Mouse (Mus musculus) liver, adult 2 months (tissue): Measurements from ENCODE around the gene 2610528J11Rik. TPM values are rescaled to one million over a fixed set of nuclear protein-coding genes. Genes with fewer than 3 reads are reported as not detected.

Experiments used
- DNase-seq: peaks from one replicate; pipeline ENCODE4 v3.0.0-alpha.2; 2011; ENCODE audit warnings: low read depth, low spot score; ENCODE audit errors: extremely low read depth
- H3K27ac ChIP-seq: fragments of 200-500 bp; replicated peaks from 2 replicates; pipeline ENCODE4 v1.5.1; 2012; ENCODE audit warnings: low read depth, mild to moderate bottlenecking, control low read depth, inconsistent platforms, low read length; ENCODE audit not compliant: insufficient read depth
- H3K27me3 ChIP-seq: fragments of 200-500 bp; 2 replicates; pipeline ENCODE4 v1.6.1; 2012; ENCODE audit warnings: mild to moderate bottlenecking, moderate library complexity, low read length, inconsistent platforms; ENCODE audit not compliant: control insufficient read depth, insufficient read depth
- H3K36me3 ChIP-seq: fragments of 200-500 bp; 2 replicates; pipeline ENCODE4 v1.6.1; 2012; ENCODE audit warnings: low read length, inconsistent platforms; ENCODE audit not compliant: control insufficient read depth, insufficient read depth
- H3K4me1 ChIP-seq: fragments of 200-500 bp; 2 replicates; pipeline ENCODE4 v1.6.1; 2011; ENCODE audit warnings: low read length; ENCODE audit not compliant: control insufficient read depth, insufficient read depth
- H3K4me3 ChIP-seq: fragments of 200-500 bp; 2 replicates; pipeline ENCODE4 v1.5.1; 2011; ENCODE audit warnings: low read depth, mild to moderate bottlenecking, control low read depth, low read length, moderate library complexity; ENCODE audit not compliant: insufficient read depth
- H3K79me2 ChIP-seq: fragments of 200-500 bp; 2 replicates; pipeline ENCODE4 v1.6.1; 2012; ENCODE audit warnings: inconsistent platforms, mild to moderate bottlenecking, low read length, moderate library complexity; ENCODE audit not compliant: control insufficient read depth, insufficient read depth
- H3K9ac ChIP-seq: fragments of 200-500 bp; 2 replicates; pipeline ENCODE4 v1.6.1; 2012; ENCODE audit warnings: low read depth, mild to moderate bottlenecking, control low read depth, inconsistent platforms, low read length
- CTCF ChIP-seq: fragments of 200-500 bp; IDR thresholded peaks from 2 replicates; pipeline ENCODE4 v1.5.1; 2011; ENCODE audit warnings: low read depth, low read length, control low read depth
- POLR2A ChIP-seq: fragments of 200-500 bp; IDR thresholded peaks from 2 replicates; pipeline ENCODE4 v1.6.1; 2011; ENCODE audit warnings: low read length, control low read depth; ENCODE audit not compliant: insufficient read depth; ENCODE audit errors: extremely low read depth
- WGBS: fragments of 180-500 bp; shearing (Covaris S2); methylation state at CpG from one replicate; pipeline ENCODE4 v1.1.7; 2018; 5-methylcytosine and 5-hydroxymethylcytosine counted together
- polyA plus RNA-seq: library from polyadenylated mRNA; depleted of rRNA; stranded (reverse); fragments of >200 nt; gene quantifications from 2 replicates; pipeline ENCODE4 v1.2.3, GENCODE M21; 2012
- total RNA-seq: library from RNA; depleted of rRNA; stranded (reverse); fragments of >200 nt; gene quantifications from 2 replicates; pipeline ENCODE4 v1.2.3, GENCODE M21; 2014

Gene 2610528J11Rik
- total and polyA plus RNA-seq, 2 experiments, result 19.8 to 52.6 TPM

DNA sequence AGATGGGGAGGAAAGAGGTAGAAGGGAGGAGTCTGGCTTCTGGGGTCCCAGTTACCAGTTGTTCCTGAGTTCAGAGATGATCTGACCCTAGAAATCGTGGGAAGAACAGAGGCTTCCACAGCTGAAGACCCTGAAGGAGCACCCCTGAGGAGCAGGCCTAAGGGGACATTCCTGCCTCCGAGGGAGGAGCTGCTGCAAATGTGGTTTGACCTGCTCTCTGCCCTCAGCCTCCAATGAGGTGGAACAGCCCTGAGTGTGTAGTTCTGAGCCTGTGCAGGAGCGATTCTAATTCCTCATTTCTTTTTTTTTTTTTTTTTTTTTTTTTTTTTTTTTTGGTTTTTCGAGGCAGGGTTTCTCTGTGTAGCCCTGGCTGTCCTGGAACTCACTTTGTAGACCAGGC is 6.4 kb downstream of the 2610528J11Rik start:
- Histone ChIP-seq H3K27ac (no peak overlapping the region), H3K79me2 (no peaks in the 10 kb centered on the region), H3K4me3 (no peak overlapping the region), H3K36me3 (no peaks in the 10 kb centered on the region), H3K27me3 (no peaks in the 10 kb centered on the region), H3K9ac (no peak overlapping the region), H3K4me1 (no peaks in the 10 kb centered on the region)
- DNase-seq, result no peak
- WGBS, result 93% methylated on average over 3 of the region's 4 CpGs
- TF ChIP-seq POLR2A (no peak), CTCF (no peak)

DNA sequence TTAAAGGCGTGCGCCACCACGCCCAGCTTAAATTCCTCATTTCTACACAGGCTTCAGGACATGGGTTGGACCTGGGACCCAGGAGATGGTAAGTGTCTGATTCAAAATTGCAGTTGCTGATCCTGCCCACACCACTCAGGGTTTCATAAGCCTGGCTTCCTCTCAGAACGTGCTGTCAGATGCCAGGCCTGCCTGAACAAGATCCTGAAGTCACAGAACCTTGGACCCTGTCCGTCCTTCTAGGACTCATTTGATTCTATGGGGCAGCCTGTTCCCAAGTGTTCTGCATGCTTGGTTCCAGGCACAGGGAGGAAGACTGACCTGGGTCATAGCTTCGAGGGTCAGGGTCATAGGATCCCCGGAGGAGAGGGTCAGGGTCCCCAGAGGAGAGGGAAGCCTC is 6.8 kb downstream of the 2610528J11Rik start:
- no peak overlapping the region for H3K4me3 ChIP-seq
- no peaks in the 10 kb centered on the region for H3K36me3 ChIP-seq
- no peak overlapping the region for H3K27ac ChIP-seq
- no peaks in the 10 kb centered on the region for H3K27me3 ChIP-seq
- H3K79me2 ChIP-seq, result no peaks in the 10 kb centered on the region
- H3K4me1 ChIP-seq, result no peaks in the 10 kb centered on the region
- DNase-seq, result no peak
- WGBS, result 82% methylated on average over 7 of the region's 7 CpGs
- no peak overlapping the region for H3K9ac ChIP-seq
- TF ChIP-seq CTCF (no peak), POLR2A (no peak)

DNA sequence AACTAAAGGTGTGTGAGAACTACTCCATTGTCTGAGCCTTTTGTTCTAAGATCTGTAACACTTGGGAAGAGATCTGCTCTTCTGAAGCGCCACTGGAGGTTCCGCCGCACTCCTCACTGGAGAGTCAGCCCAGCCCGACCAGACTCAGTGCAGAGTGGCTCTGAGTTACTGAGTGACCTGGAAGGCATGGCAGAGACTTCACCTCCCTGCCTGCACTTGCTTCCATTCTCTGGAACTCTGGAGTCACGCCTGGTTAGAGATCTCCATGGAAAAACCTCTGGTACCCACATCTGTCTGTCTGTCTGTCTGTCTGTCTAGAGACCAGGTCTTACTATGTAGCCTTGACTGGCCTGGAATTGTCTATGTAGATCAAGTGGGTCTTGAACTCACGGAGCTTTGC is 8.8 kb downstream of the 2610528J11Rik start:
- H3K27me3 ChIP-seq, result no peaks in the 10 kb centered on the region
- WGBS, result 94% methylated on average over 6 of the region's 6 CpGs
- H3K27ac ChIP-seq, result no peak overlapping the region
- no peaks in the 10 kb centered on the region for H3K36me3 ChIP-seq
- TF ChIP-seq POLR2A, result no peak
- TF ChIP-seq CTCF, result no peak
- no peaks in the 10 kb centered on the region for H3K4me1 ChIP-seq
- H3K79me2 ChIP-seq, result no peaks in the 10 kb centered on the region
- H3K9ac ChIP-seq, result no peak overlapping the region
- H3K4me3 ChIP-seq, result no peak overlapping the region
- no peak for DNase-seq

DNA sequence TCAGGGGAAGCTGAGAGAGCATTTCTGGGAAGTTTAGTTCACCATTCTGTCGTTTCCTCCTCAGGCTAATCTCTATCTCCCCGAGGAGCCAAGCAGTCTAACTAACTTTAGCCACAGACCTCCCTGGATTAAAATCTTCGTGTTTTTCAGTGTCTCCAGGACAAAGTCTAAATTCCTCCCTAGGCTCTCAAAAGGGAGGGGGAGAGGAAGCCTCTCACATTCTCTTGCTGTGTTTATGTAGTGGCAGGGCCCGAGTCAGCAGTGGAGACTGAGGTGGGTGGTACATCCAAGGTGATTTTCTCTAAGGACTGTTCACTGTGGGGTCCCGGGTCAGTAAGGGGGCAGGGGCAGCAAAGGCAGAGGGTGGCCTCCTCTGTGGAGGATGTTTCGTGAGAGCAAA is 11.0 kb downstream of the 2610528J11Rik start:
- WGBS, result 35% methylated on average over 6 of the region's 6 CpGs
- Histone ChIP-seq H3K4me1 (no peaks in the 10 kb centered on the region), H3K4me3 (no peak overlapping the region), H3K36me3 (no peaks in the 10 kb centered on the region), H3K27me3 (no peaks in the 10 kb centered on the region), H3K79me2 (no peaks in the 10 kb centered on the region), H3K9ac (no peak overlapping the region), H3K27ac (no peak overlapping the region)
- DNase-seq, result no peak
- no peak for TF ChIP-seq POLR2A
- no peak for TF ChIP-seq CTCF

DNA sequence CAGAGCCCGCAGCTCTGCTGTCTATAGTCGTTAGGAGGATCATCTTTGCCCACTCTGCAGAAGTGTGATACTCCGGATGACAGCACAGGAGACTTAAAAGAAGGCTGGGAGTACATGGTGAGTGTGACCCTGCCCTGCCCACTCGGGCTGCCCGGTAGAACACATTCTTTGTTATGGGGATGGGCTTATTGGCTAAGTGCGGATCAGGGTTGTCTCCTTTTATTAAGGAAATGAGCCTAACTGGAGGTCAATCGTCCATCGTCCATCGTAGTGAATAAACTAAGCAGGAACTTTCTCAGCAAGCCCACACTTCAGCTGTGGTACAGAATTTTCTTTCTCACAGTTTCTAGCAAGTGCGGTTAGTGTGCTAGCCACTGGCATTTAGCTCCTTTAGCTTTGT is 13.1 kb downstream of the 2610528J11Rik start:
- H3K9ac ChIP-seq, result no peak overlapping the region
- no peaks in the 10 kb centered on the region for H3K79me2 ChIP-seq
- H3K4me1 ChIP-seq, result no peaks in the 10 kb centered on the region
- no peak for DNase-seq
- no peak overlapping the region for H3K27ac ChIP-seq
- H3K36me3 ChIP-seq, result no peaks in the 10 kb centered on the region
- no peak for TF ChIP-seq CTCF
- H3K4me3 ChIP-seq, result no peak overlapping the region
- no peaks in the 10 kb centered on the region for H3K27me3 ChIP-seq
- WGBS, result 71% methylated on average over 10 of the region's 10 CpGs

DNA sequence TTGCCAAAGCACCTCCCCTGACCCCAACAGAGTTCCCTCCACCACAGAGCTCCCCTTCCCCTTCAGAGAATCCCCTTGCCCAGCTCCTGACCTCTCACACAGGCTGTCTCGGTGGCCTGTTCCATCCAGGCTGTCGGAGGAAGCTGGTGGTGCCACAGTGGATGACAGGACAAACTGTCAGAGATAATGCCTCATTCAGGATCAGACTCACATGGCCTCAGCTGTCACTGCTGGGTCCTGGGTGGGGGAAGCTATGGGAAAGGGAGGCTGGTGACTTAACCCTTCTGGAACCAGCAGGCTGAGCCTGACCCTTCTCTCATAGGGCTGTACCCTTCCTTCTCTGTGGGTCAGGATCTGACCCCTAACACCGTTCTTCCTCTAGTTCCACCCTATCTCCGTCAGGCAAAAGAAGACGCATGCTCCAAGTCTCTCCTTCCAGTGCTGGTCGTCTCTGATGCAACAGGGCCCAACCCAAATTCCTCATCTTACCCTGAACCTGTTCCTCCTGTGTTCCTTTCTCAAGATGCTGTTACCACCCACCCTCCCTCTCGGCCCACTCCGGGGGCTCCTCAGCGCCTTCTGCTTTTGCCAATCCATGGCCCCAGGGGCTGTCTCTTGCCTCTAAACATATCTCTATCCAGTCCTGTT is 15.8 kb downstream of the 2610528J11Rik start:
- H3K9ac ChIP-seq, result no peak overlapping the region
- no peak for DNase-seq
- TF ChIP-seq POLR2A (no peak), CTCF (no peak)

More for the DNA sequence above, 15.8 kb downstream of the 2610528J11Rik start:
- no peaks in the 10 kb centered on the region for H3K79me2 ChIP-seq
- no peak overlapping the region for H3K27ac ChIP-seq
- no peak overlapping the region for H3K4me3 ChIP-seq
- peaks cover 2% of the 10 kb centered on the region; the same call in 1 of the 2 replicates for H3K4me1 ChIP-seq
- WGBS, result 72% methylated on average over 9 of the region's 9 CpGs
- H3K27me3 ChIP-seq, result no peaks in the 10 kb centered on the region
- H3K36me3 ChIP-seq, result no peaks in the 10 kb centered on the region
